Mouse (Mus musculus): ENCODE data around the gene Txndc11. TPM values are rescaled to one million over a fixed set of nuclear protein-coding genes. Genes with fewer than 3 reads are reported as not detected.
A peak's percentile ranks its signal among the peaks of the same experiment; 100 is the strongest.

Gene Txndc11
- polyA plus RNA-seq, 1 experiment from 2014 or later, result 33.4 TPM

DNA sequence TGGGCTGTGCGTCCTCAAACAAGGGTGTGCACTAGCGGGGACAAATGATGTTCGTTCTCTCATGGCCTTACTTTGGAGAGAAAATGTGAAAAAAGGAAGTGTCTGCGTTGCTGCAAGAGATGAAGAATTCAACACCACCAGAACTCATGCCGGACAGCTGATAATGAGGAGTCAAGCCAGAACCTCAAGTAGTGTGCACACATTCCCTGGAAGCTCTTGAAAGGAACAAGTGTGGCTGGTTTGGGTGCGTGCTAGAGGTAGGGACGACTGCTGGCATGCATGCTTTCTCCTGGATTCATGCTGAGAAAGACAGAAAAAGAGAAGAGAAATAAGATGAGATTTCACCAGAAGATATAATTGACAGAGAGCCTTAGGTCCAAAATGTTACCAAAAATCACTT lies 87.3 kb downstream of the Txndc11 start:
- no peak overlapping the region for H3K4me2 ChIP-seq (replicated peaks; ENCODE audit: low read depth, low read length)
- WGBS, result 84% methylated on average over 7 of the region's 7 CpGs
- no peaks in the 10 kb centered on the region for H3K27me3 ChIP-seq (ENCODE audit: control insufficient read depth, insufficient read depth, low read length)
- H3K4me3 ChIP-seq (ENCODE audit: low read depth, low read length), result no peak overlapping the region
- H3K9ac ChIP-seq (ENCODE audit: low read depth, low read length), result no peak overlapping the region
- H3K36me3 ChIP-seq (ENCODE audit: control insufficient read depth, insufficient read depth, low read length), result no peaks in the 10 kb centered on the region
- no peaks in the 10 kb centered on the region for H3K9me3 ChIP-seq (ENCODE audit: control insufficient read depth, low read length)
- no peaks in the 10 kb centered on the region for H3K4me1 ChIP-seq (replicated peaks; ENCODE audit: control insufficient read depth, insufficient read depth, low read length)
- no peak overlapping the region for H3K27ac ChIP-seq (ENCODE audit: low read depth, low read length)
- DNase-seq (ENCODE audit: low spot score) (no peak), ATAC-seq (ENCODE audit: low FRiP score) (no peak)

DNA sequence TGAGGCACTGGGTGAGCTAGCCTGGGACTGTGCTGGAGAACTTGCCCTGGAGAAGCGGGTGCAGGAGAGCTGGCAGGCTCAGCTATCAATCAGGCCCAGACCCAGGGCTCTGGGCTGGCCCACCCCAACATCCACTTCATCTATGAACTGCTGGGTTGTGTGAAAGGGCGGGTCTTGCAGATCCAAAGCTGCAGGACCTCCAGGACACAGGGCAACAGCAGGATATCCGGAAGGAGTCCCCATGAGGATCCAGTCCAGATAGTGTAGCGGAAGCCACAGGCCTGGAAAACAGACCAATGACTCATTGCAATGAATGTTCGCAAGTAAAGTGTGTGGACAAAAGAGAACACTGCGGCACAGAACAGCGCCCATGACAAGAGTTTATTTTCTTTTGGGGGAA lies 88.0 kb downstream of the Txndc11 start:
- Histone ChIP-seq H3K4me2 (replicated peaks; ENCODE audit: low read depth, low read length) (no peak overlapping the region), H3K27ac (ENCODE audit: low read depth, low read length) (no peak overlapping the region), H3K36me3 (ENCODE audit: control insufficient read depth, insufficient read depth, low read length) (no peaks in the 10 kb centered on the region), H3K4me1 (replicated peaks; ENCODE audit: control insufficient read depth, insufficient read depth, low read length) (no peaks in the 10 kb centered on the region), H3K4me3 (ENCODE audit: low read depth, low read length) (no peak overlapping the region), H3K9me3 (ENCODE audit: control insufficient read depth, low read length) (no peaks in the 10 kb centered on the region), H3K27me3 (ENCODE audit: control insufficient read depth, insufficient read depth, low read length) (no peaks in the 10 kb centered on the region), H3K9ac (ENCODE audit: low read depth, low read length) (no peak overlapping the region)
- WGBS, result 82% methylated on average over 7 of the region's 7 CpGs
- ATAC-seq (ENCODE audit: low FRiP score) (no peak), DNase-seq (ENCODE audit: low spot score) (no peak)

DNA sequence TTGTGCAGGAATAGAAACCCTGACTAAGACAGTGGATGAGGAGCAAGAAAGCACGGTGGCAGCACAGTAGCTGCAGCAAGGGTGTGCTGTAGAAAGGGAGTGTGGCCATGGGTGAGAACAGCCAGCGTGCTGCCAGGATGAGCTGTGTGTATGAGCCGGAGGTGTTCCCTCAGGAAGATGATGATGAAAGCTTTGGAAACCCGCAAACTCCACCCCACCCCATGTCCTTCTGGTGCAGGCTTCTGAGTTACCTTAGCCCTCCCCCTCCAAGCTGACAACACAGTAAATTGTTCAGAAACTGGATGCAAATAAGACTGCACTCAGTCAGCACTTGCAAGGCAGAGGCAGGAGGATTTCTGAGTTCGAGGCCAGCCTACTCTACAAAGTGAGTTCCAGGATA lies 91.2 kb downstream of the Txndc11 start:
- ATAC-seq (ENCODE audit: low FRiP score) (no peak), DNase-seq (ENCODE audit: low spot score) (no peak)
- H3K27ac ChIP-seq (ENCODE audit: low read depth, low read length), result no peak overlapping the region
- H3K4me2 ChIP-seq (replicated peaks; ENCODE audit: low read depth, low read length), result no peak overlapping the region
- H3K9me3 ChIP-seq (ENCODE audit: control insufficient read depth, low read length), result no peaks in the 10 kb centered on the region
- no peak overlapping the region for H3K9ac ChIP-seq (ENCODE audit: low read depth, low read length)
- 86% methylated on average over 5 of the region's 5 CpGs for WGBS
- H3K4me1 ChIP-seq (replicated peaks; ENCODE audit: control insufficient read depth, insufficient read depth, low read length), result no peaks in the 10 kb centered on the region
- no peaks in the 10 kb centered on the region for H3K36me3 ChIP-seq (ENCODE audit: control insufficient read depth, insufficient read depth, low read length)
- H3K4me3 ChIP-seq (ENCODE audit: low read depth, low read length), result no peak overlapping the region
- H3K27me3 ChIP-seq (ENCODE audit: control insufficient read depth, insufficient read depth, low read length), result no peaks in the 10 kb centered on the region

DNA sequence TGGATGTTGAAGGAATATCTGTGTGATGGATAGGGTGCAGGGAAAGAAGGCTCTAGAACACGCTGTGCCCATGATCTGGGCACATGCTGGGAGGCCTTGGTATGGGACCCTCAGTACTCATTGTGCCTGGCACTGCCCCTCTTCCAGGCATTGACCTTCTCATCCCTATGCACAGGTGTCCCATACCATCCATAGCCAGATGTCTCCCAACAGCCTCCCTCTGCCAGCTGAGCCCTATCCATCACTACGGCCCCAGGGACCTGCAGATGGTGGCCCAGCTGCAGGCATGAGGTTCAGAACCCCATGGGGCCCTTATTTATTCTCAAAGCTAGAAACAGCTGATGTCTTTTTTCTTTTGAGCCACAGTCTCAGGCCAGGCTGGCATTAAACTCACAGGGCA lies 93.8 kb downstream of the Txndc11 start:
- H3K27ac ChIP-seq (ENCODE audit: low read depth, low read length), result no peak overlapping the region
- no peak overlapping the region for H3K4me3 ChIP-seq (ENCODE audit: low read depth, low read length)
- WGBS, result 79% methylated on average over 2 of the region's 2 CpGs
- no peaks in the 10 kb centered on the region for H3K36me3 ChIP-seq (ENCODE audit: control insufficient read depth, insufficient read depth, low read length)
- ATAC-seq (ENCODE audit: low FRiP score) (0 out of 2 replicates have a peak, but pooled peaks have one; percentile 35), DNase-seq (ENCODE audit: low spot score) (peak; percentile 22)
- no peak overlapping the region for H3K9ac ChIP-seq (ENCODE audit: low read depth, low read length)
- no peaks in the 10 kb centered on the region for H3K9me3 ChIP-seq (ENCODE audit: control insufficient read depth, low read length)
- no peaks in the 10 kb centered on the region for H3K4me1 ChIP-seq (replicated peaks; ENCODE audit: control insufficient read depth, insufficient read depth, low read length)
- no peak overlapping the region for H3K4me2 ChIP-seq (replicated peaks; ENCODE audit: low read depth, low read length)
- H3K27me3 ChIP-seq (ENCODE audit: control insufficient read depth, insufficient read depth, low read length), result no peaks in the 10 kb centered on the region

DNA sequence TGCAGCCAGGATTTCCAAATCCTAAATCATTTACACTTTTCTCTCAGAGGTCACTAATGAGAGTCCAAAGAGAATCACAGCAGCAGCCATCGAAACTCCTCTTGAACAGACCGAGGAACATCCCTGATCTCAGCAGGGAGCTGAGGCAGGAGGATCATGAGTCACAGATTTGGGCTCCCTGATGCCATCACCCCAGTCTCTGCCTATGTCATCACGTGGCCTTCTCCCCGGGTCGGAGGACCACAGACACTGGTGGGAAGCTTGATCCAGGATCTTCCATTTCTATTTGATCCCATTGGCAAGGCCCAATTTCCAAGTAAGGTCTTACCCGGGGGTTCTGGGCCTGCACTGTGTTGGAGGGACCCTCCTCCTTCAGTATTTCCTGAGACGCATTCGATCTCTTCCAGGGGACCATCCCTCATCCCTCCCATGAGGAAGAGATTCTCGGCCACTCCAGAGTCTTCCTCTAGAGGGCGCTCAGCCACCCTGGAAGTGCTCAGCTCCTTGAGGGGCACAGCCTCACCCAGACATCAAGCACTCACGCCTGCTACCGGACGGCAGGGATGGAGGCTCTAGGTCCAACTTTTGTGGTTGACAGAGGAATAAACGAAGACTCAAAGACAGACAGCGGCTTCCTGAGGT lies 98.5 kb downstream of the Txndc11 start:
- peak; percentile 82 for ATAC-seq (ENCODE audit: low FRiP score)
- Histone ChIP-seq H3K4me3 (ENCODE audit: low read depth, low read length) (no peak overlapping the region), H3K27ac (ENCODE audit: low read depth, low read length) (no peak overlapping the region)

DNA sequence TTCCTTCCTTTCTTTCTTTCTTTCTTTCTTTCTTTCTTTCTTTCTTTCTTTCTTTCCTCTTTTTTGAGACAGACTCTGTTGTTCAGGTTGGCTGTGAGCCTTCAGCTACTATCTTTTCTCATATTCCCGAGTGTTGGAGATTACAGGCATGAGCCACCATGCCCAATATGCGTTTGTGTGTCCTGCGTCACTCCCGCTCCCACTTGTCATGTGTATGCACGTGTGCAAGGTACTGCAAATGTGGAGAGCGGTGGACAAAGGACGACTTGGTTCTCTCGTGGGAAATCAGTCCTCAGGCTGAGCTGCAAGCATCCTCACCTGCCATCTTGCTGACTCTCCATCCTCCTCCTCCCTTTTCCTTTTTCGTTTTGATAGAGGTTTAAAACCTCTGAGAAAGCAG lies 99.2 kb downstream of the Txndc11 start:
- H3K9ac ChIP-seq (ENCODE audit: low read depth, low read length), result no peak overlapping the region
- H3K27ac ChIP-seq (ENCODE audit: low read depth, low read length), result no peak overlapping the region
- no peak overlapping the region for H3K4me2 ChIP-seq (replicated peaks; ENCODE audit: low read depth, low read length)
- H3K27me3 ChIP-seq (ENCODE audit: control insufficient read depth, insufficient read depth, low read length), result no peaks in the 10 kb centered on the region
- H3K9me3 ChIP-seq (ENCODE audit: control insufficient read depth, low read length), result no peaks in the 10 kb centered on the region
- DNase-seq (ENCODE audit: low spot score), result no peak
- H3K36me3 ChIP-seq (ENCODE audit: control insufficient read depth, insufficient read depth, low read length), result no peaks in the 10 kb centered on the region
- H3K4me1 ChIP-seq (replicated peaks; ENCODE audit: control insufficient read depth, insufficient read depth, low read length), result no peaks in the 10 kb centered on the region
- 89% methylated on average over 9 of the region's 9 CpGs for WGBS
- H3K4me3 ChIP-seq (ENCODE audit: low read depth, low read length), result no peak overlapping the region
- ATAC-seq (ENCODE audit: low FRiP score), result no peak

More for the DNA sequence above, 98.5 kb downstream of the Txndc11 start:
- Histone ChIP-seq H3K36me3 (ENCODE audit: control insufficient read depth, insufficient read depth, low read length) (no peaks in the 10 kb centered on the region), H3K9me3 (ENCODE audit: control insufficient read depth, low read length) (no peaks in the 10 kb centered on the region), H3K4me1 (replicated peaks; ENCODE audit: control insufficient read depth, insufficient read depth, low read length) (no peaks in the 10 kb centered on the region), H3K4me2 (replicated peaks; ENCODE audit: low read depth, low read length) (no peak overlapping the region), H3K9ac (ENCODE audit: low read depth, low read length) (no peak overlapping the region; the same call in 1 of the 2 replicates), H3K27me3 (ENCODE audit: control insufficient read depth, insufficient read depth, low read length) (no peaks in the 10 kb centered on the region)
- peak; percentile 90 for DNase-seq (ENCODE audit: low spot score)
- 31% methylated on average over 15 of the region's 15 CpGs for WGBS

DNA sequence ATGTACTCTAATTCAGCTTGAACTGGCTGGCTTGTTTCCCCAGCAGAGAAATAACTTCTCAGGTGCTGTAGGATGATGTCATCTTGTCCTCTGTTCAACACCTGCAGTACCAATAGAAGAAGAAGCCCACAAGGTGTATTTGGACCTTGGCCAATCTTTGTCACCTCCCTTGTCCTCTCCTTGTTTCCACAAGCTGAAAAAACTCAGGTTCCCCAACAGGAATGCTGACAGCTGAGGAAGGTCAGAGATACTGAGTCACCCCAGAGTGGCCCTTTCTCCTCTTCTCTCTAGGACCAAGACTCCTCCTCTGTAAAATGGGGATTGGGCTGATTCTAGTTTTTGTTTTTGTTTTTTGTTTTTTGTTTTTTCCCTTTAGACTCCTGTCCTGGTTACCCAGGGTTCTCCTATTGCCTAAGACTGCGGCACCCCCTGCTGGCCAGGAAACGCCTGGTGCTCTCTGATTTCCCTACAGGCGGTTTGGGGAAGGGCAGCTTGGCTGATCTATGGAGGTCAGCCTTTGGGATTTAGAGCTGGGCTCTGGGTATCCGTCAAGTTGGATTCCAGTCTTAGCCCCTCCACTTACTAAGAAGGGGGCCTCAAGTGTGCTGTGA lies 100.2 kb downstream of the Txndc11 start:
- no peaks in the 10 kb centered on the region for H3K36me3 ChIP-seq (ENCODE audit: control insufficient read depth, insufficient read depth, low read length)
- no peak overlapping the region for H3K4me3 ChIP-seq (ENCODE audit: low read depth, low read length)
- peak; percentile 38 for ATAC-seq (ENCODE audit: low FRiP score)
- no peak overlapping the region for H3K4me2 ChIP-seq (replicated peaks; ENCODE audit: low read depth, low read length)
- DNase-seq (ENCODE audit: low spot score), result peak; percentile 89
- no peaks in the 10 kb centered on the region for H3K9me3 ChIP-seq (ENCODE audit: control insufficient read depth, low read length)
- 3% methylated on average over 4 of the region's 4 CpGs for WGBS
- no peaks in the 10 kb centered on the region for H3K27me3 ChIP-seq (ENCODE audit: control insufficient read depth, insufficient read depth, low read length)
- no peak overlapping the region for H3K9ac ChIP-seq (ENCODE audit: low read depth, low read length)
- H3K4me1 ChIP-seq (replicated peaks; ENCODE audit: control insufficient read depth, insufficient read depth, low read length), result no peaks in the 10 kb centered on the region
- H3K27ac ChIP-seq (ENCODE audit: low read depth, low read length), result no peak overlapping the region

DNA sequence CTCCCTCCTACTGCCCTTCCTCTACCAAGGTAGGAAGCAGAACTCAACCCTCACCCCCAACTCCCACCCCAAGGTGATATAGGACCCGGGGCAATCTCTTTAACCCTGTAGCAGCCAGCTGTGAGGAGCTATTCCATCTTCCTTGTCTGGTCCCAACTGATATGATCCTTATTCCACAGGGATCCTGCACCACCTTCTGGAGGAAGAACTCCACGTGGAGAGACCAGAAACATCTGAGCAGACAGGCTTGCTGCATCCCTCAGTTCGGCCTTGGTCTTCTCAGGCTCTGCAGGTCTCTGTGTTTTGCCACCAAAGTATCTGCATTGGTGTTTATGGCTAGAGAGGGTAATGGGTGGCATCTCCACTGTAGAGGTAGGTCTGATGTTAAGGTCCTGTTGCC lies 103.1 kb downstream of the Txndc11 start:
- ATAC-seq (ENCODE audit: low FRiP score) (no peak), DNase-seq (ENCODE audit: low spot score) (no peak)
- no peaks in the 10 kb centered on the region for H3K9me3 ChIP-seq (ENCODE audit: control insufficient read depth, low read length)
- H3K4me2 ChIP-seq (replicated peaks; ENCODE audit: low read depth, low read length), result no peak overlapping the region
- WGBS, result 60% methylated on average over 3 of the region's 3 CpGs
- no peak overlapping the region for H3K9ac ChIP-seq (ENCODE audit: low read depth, low read length)
- no peaks in the 10 kb centered on the region for H3K36me3 ChIP-seq (ENCODE audit: control insufficient read depth, insufficient read depth, low read length)
- no peaks in the 10 kb centered on the region for H3K4me1 ChIP-seq (replicated peaks; ENCODE audit: control insufficient read depth, insufficient read depth, low read length)
- no peaks in the 10 kb centered on the region for H3K27me3 ChIP-seq (ENCODE audit: control insufficient read depth, insufficient read depth, low read length)
- no peak overlapping the region for H3K4me3 ChIP-seq (ENCODE audit: low read depth, low read length)
- no peak overlapping the region for H3K27ac ChIP-seq (ENCODE audit: low read depth, low read length)

DNA sequence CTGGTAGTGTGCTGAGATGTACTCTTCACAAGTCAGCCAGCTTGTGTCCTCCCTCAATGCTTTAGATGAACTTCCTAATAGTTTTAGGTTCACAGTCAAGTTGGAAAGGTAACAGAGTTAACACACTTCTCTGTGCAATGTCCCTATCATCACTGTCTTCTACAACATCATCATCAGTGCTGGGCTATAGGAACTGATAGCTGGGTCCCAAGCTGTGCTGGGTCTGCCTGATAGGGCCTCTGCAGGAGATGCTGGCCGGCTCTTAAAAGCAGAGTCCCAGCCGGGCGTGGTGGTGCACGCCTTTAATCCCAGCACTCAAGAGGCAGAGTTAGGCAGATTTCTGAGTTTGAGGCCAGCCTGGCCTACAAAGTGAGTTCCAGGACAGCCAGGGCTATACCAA lies 103.6 kb downstream of the Txndc11 start:
- Histone ChIP-seq H3K36me3 (ENCODE audit: control insufficient read depth, insufficient read depth, low read length) (no peaks in the 10 kb centered on the region), H3K4me2 (replicated peaks; ENCODE audit: low read depth, low read length) (no peak overlapping the region), H3K27me3 (ENCODE audit: control insufficient read depth, insufficient read depth, low read length) (no peaks in the 10 kb centered on the region), H3K9ac (ENCODE audit: low read depth, low read length) (no peak overlapping the region), H3K27ac (ENCODE audit: low read depth, low read length) (no peak overlapping the region), H3K4me1 (replicated peaks; ENCODE audit: control insufficient read depth, insufficient read depth, low read length) (no peaks in the 10 kb centered on the region), H3K9me3 (ENCODE audit: control insufficient read depth, low read length) (no peaks in the 10 kb centered on the region), H3K4me3 (ENCODE audit: low read depth, low read length) (no peak overlapping the region)
- DNase-seq (ENCODE audit: low spot score) (no peak), ATAC-seq (ENCODE audit: low FRiP score) (no peak)
- WGBS, result 89% methylated on average over 4 of the region's 4 CpGs
